Mouse (Mus musculus) embryonic facial prominence, embryonic 11.5 days (tissue): ENCODE measurements around the gene Slc22a23. TPM values are rescaled to one million over a fixed set of nuclear protein-coding genes. Genes with fewer than 3 reads are reported as not detected.
A peak's percentile ranks its signal among the peaks of the same experiment; 100 is the strongest.

Experiments
- ATAC-seq: fragments of 200-750 bp; cut with Nextera tagmentation; replicated peaks from 2 replicates; pipeline ENCODE4 v1.8.0; 2017; ENCODE audit warnings: low read depth; ENCODE audit not compliant: insufficient number of reproducible peaks, low FRiP score, low TSS enrichment
- DNase-seq: peaks from one replicate; pipeline ENCODE4 v3.0.0-alpha.2; 2015; ENCODE audit warnings: low spot score
- H3K27ac ChIP-seq: fragments of 300-500 bp; sonication (generic); replicated peaks from 2 replicates; pipeline ENCODE4 v1.5.1; 2014; ENCODE audit warnings: mild to moderate bottlenecking, low read depth, low read length, control low read depth
- H3K27me3 ChIP-seq: fragments of 300-500 bp; sonication (generic); 2 replicates; pipeline ENCODE4 v1.6.1; 2014; ENCODE audit warnings: mild to moderate bottlenecking, low read length, moderate library complexity, mixed read lengths; ENCODE audit not compliant: control insufficient read depth, insufficient read depth
- H3K36me3 ChIP-seq: fragments of 300-500 bp; sonication (generic); replicated peaks from 2 replicates; pipeline ENCODE4 v1.6.1; 2014; ENCODE audit warnings: low read depth, mild to moderate bottlenecking, low read length, moderate library complexity, mixed read lengths; ENCODE audit not compliant: control insufficient read depth, insufficient read depth
- H3K4me1 ChIP-seq: fragments of 300-500 bp; sonication (generic); 2 replicates; pipeline ENCODE4 v1.6.1; 2014; ENCODE audit warnings: low read length, mixed read lengths; ENCODE audit not compliant: control insufficient read depth, insufficient read depth
- H3K4me2 ChIP-seq: fragments of 300-500 bp; sonication (generic); 2 replicates; pipeline ENCODE4 v1.6.1; 2014; ENCODE audit warnings: low read depth, mild to moderate bottlenecking, control low read depth, low read length, moderate library complexity
- H3K4me3 ChIP-seq: fragments of 300-500 bp; sonication (generic); 2 replicates; pipeline ENCODE4 v1.5.1; 2014; ENCODE audit warnings: low read depth, low read length, control low read depth
- H3K9ac ChIP-seq: fragments of 300-500 bp; sonication (generic); replicated peaks from 2 replicates; pipeline ENCODE4 v1.6.1; 2014; ENCODE audit warnings: mild to moderate bottlenecking, control low read depth, low read length
- H3K9me3 ChIP-seq: fragments of 300-500 bp; sonication (generic); replicated peaks from 2 replicates; pipeline ENCODE4 v1.6.1; 2016; ENCODE audit warnings: mild to moderate bottlenecking, low read length, inconsistent platforms, mixed read lengths; ENCODE audit not compliant: control insufficient read depth
- WGBS: fragments of 180-500 bp; shearing (Covaris S2); extraction: QIAGEN DNeasy Blood & Tissue Kit; methylation state at CpG from one replicate; pipeline ENCODE4 v1.1.7; 2014; 5-methylcytosine and 5-hydroxymethylcytosine counted together
- polyA plus RNA-seq: library from polyadenylated mRNA; unstranded; fragments of >200 nt; fragmentation: Nextera tagmentation; extraction: Ambion mirVana; gene quantifications from 2 replicates; pipeline ENCODE4 v1.2.1, GENCODE M21; 2014

Slc22a23 gene
- polyA plus RNA-seq, 1 experiment from 2014 or later: 4.9 TPM

GRCm38 (mm10) chr13:34154931-34155272 lies 190.1 kb downstream of the Slc22a23 start:
- no peak overlapping the region for H3K4me3 ChIP-seq
- 30% methylated on average over 3 of the region's 3 CpGs for WGBS

GRCm38 (mm10) chr13:34154217-34154930 lies 190.6 kb downstream of the Slc22a23 start:
- no peak overlapping the region for H3K4me3 ChIP-seq
- no peak for ATAC-seq
- no peaks in the 10 kb centered on the region for H3K9me3 ChIP-seq
- no peak overlapping the region for H3K27ac ChIP-seq
- 54% methylated on average over 13 of the region's 13 CpGs for WGBS
- H3K27me3 ChIP-seq: no peaks in the 10 kb centered on the region
- H3K4me2 ChIP-seq: no peak overlapping the region
- DNase-seq: peak; percentile 75
- no peaks in the 10 kb centered on the region for H3K4me1 ChIP-seq
- H3K36me3 ChIP-seq: no peaks in the 10 kb centered on the region
- peak overlapping the region; percentile 28; the same call in 1 of the 2 replicates for H3K9ac ChIP-seq

More at GRCm38 (mm10) chr13:34154931-34155272, 190.1 kb downstream of the Slc22a23 start:
- Histone ChIP-seq H3K36me3 (no peaks in the 10 kb centered on the region), H3K27me3 (no peaks in the 10 kb centered on the region), H3K27ac (no peak overlapping the region), H3K4me2 (no peak overlapping the region), H3K4me1 (no peaks in the 10 kb centered on the region), H3K9me3 (no peaks in the 10 kb centered on the region), H3K9ac (no peak overlapping the region)
- no peak for ATAC-seq
- peak; percentile 82 for DNase-seq

- Histone ChIP-seq H3K9ac (no peak overlapping the region), H3K36me3 (no peaks in the 10 kb centered on the region), H3K27me3 (no peaks in the 10 kb centered on the region), H3K4me3 (no peak overlapping the region), H3K4me2 (no peak overlapping the region), H3K4me1 (no peaks in the 10 kb centered on the region), H3K27ac (no peak overlapping the region), H3K9me3 (no peaks in the 10 kb centered on the region)
- DNase-seq (no peak), ATAC-seq (no peak)
- 80% methylated on average over 4 of the region's 5 CpGs for WGBS
Observed at GRCm38 (mm10) chr13:34153254-34154011, 191.5 kb downstream of the Slc22a23 start.

- Histone ChIP-seq H3K36me3 (no peaks in the 10 kb centered on the region), H3K27me3 (no peaks in the 10 kb centered on the region), H3K9me3 (no peaks in the 10 kb centered on the region), H3K9ac (no peak overlapping the region), H3K4me1 (no peaks in the 10 kb centered on the region), H3K4me3 (no peak overlapping the region), H3K27ac (no peak overlapping the region), H3K4me2 (no peak overlapping the region)
- no peak for ATAC-seq
- DNase-seq: peak; percentile 34
- 64% methylated on average over 7 of the region's 7 CpGs for WGBS
Observed at GRCm38 (mm10) chr13:34152695-34153094, 192.3 kb downstream of the Slc22a23 start.

GRCm38 (mm10) chr13:34151425-34151824 lies 193.6 kb downstream of the Slc22a23 start:
- H3K27me3 ChIP-seq: no peaks in the 10 kb centered on the region
- no peak overlapping the region for H3K4me3 ChIP-seq
- H3K36me3 ChIP-seq: no peaks in the 10 kb centered on the region
- no peak overlapping the region for H3K27ac ChIP-seq
- WGBS: 82% methylated on average over 1 of the region's 1 CpGs
- no peaks in the 10 kb centered on the region for H3K4me1 ChIP-seq
- H3K9ac ChIP-seq: no peak overlapping the region
- ATAC-seq (no peak), DNase-seq (no peak)
- no peaks in the 10 kb centered on the region for H3K9me3 ChIP-seq
- H3K4me2 ChIP-seq: no peak overlapping the region

- Histone ChIP-seq H3K4me3 (no peak overlapping the region; the same call in 1 of the 2 replicates), H3K27ac (peak overlapping the region; percentile 85), H3K9me3 (no peaks in the 10 kb centered on the region), H3K9ac (0 out of 2 replicates have a peak overlapping the region, but pooled peaks have one; percentile 41), H3K27me3 (no peaks in the 10 kb centered on the region), H3K4me1 (no peaks in the 10 kb centered on the region), H3K4me2 (peak overlapping the region; percentile 32; the same call in 1 of the 2 replicates), H3K36me3 (no peaks in the 10 kb centered on the region)
- 9% methylated on average over 19 of the region's 19 CpGs for WGBS
- DNase-seq (peak; percentile 70), ATAC-seq (no peak)
Observed at GRCm38 (mm10) chr13:34150271-34151027, 194.5 kb downstream of the Slc22a23 start.

- H3K27ac ChIP-seq: peak overlapping the region; percentile 85
Observed at GRCm38 (mm10) chr13:34149463-34150176, 195.4 kb downstream of the Slc22a23 start.

More at GRCm38 (mm10) chr13:34149463-34150176, 195.4 kb downstream of the Slc22a23 start:
- Histone ChIP-seq H3K36me3 (no peaks in the 10 kb centered on the region), H3K9me3 (no peaks in the 10 kb centered on the region), H3K4me1 (no peaks in the 10 kb centered on the region), H3K4me3 (peak overlapping the region; percentile 34; the same call in 1 of the 2 replicates), H3K9ac (peak overlapping the region; percentile 48), H3K27me3 (no peaks in the 10 kb centered on the region), H3K4me2 (peak overlapping the region; percentile 46)
- DNase-seq (peak; percentile 11), ATAC-seq (no peak)
- 47% methylated on average over 5 of the region's 5 CpGs for WGBS
